Mouse (Mus musculus): ENCODE results near the gene Nfxl1. TPM values are rescaled to one million over a fixed set of nuclear protein-coding genes. Genes with fewer than 3 reads are reported as not detected.

The Nfxl1 gene
- 1.5 and 1.7 TPM in 2 replicates for polyA plus RNA-seq (2021; fragmentation: Nextera tagmentation)
- long read RNA-seq, experiment 1, partial matches to known transcripts, result 5 of 10 reads
- long read RNA-seq, experiment 1, other reads (novel, unspliced or antisense), result 3 of 10 reads
- long read RNA-seq, experiment 2, transcript Nfxl1-202 (23 exons, 3,712 nt), result major isoform, 24 of 31 reads
- long read RNA-seq, experiment 2, partial matches to known transcripts, result 1 of 31 reads
- long read RNA-seq, experiment 2, other reads (novel, unspliced or antisense), result 6 of 31 reads

DNA sequence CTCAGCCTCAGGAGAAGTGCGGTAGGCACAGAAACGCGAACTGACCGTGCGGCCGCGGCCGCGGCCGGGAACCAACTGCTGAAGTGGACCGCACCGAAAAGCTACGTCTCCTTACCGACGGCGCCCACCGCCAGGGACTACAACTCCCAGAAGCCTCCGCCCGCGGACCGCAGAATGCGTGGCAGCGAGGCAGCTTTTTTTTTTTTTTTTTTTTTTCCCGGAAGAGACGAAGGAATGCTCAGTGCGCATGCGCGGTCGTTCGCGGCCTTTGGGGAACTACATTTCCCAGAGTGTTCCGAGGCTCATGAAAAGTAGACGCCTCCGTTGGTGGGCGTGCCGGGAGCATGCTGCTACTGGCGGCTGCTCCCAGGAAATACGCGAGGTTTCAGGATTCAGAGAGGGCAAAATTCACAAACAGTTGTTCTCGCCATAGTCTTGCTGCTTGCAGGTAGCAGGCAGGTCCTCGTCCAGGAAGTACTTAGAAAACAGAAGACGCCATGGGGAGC, at the start of gene Nfxl1:
Nfxl1 (minus strand) TSS at position 141 of the 506 bp plus-strand sequence.

DNA sequence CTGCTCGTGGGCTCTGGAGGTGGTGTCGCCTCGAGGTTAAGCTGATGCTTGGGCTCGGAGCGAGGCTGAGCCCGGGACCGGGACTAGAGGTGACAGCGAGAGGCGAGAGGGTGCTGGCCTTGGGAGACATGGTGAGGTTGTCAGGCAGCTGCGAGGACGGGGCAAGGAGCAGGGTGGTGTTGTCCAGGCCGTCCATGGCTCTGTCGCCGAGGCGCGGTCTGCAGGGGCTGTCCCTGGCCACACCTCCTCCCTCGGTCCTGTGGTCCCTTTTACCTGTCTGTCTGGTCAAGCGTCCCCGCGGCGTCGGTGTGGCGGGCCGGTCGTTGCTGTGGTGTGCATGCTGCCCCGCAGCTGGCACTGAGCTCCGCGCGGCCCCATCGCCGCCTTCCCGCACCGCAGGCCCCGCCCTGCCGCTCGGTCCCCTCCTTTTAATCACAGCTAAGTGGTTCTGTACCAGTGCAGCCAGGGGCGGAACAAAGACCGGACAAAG, 27.8 kb upstream of the Nfxl1 start, which contains the start of gene Gm5868:
Gm5868 (minus strand) TSS at position 360 of the 490 bp plus-strand sequence.

DNA sequence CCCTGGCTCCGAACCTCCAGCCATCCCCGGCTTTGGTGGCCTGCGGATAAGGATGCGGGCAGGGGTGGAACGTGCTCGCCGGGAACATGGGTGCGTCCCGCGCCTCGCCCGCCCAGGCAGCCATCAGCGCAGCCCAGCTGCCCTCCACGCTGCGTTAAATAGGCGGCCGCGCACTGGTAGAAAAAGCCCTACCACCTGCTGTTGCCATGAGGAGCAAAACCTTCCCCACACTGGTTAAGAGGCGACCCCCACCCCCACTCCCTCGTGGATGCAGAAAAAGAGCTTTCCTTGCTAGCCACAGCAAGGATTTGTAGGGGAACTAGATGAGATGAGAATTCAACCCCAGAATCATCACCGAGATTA, 21.5 kb upstream of the Nfxl1 start, which contains the start of gene Zar1:
Zar1 (minus strand) TSS at position 285 of the 363 bp plus-strand sequence.

DNA sequence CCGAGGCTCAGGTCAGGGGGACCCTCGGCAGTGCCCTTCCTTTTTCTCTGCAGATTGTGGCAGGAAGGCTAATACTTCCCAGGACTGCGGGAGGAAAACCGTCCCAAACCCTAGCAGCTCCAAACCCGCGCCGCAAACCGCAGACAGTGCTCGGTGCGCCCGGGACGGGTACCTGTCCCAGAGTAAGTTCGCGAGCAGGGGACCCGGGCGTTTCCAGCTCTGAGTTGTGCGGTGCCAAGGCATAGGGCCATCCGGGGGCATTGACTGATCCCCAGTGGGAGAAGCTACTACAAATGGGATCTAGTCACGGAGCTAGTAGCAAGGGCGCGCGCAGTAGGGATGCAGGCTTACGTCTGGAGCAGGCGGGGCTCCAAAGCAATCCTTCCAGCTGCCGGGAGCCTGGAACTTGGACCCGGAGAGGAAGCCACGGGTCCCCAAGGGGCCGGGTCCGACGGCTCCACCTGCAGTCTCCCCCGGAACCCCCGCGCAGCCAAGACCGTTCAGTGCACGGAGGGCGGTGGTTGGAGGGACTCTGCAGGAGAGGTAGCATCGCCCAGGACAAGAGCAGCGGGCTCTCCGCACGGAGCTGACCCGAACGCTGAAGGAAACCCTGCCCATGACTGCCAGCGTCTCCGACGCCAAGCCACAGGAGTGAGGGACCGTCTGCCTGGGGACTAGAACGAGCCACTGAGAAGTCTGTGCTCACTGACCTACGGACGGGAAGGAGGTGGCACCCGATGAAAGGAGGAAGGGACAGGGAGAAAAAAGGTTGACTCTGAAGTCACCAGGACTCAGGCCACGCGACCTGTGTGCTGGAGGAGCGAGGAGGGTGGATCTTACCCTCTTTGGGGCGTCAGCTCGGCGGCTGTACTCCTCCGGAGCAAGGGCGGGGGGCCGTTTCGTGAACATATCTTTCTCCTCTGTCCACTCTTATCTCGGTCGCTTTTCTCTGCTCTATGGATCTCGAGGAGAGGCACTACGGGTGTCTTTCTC, 55.7 kb downstream of the Nfxl1 start, which contains the start of gene Corin:
Corin (minus strand) TSS at position 943 of the 993 bp plus-strand sequence.

Other genes starting within 250 kb of the Nfxl1 start
- 0.57 and 0.94 TPM in 2 replicates for gene Corin, start 55.2 kb downstream of the Nfxl1 start, polyA plus RNA-seq (2021; fragmentation: Nextera tagmentation)
- gene Zar1, start 21.6 kb upstream of the Nfxl1 start, polyA plus RNA-seq (2021; fragmentation: Nextera tagmentation), result 0.58 and 0.67 TPM in 2 replicates
- not detected in 2 replicates for gene Gm5868, start 27.9 kb upstream of the Nfxl1 start, polyA plus RNA-seq (2021; fragmentation: Nextera tagmentation)
- gene Cnga1, start 84.6 kb upstream of the Nfxl1 start, polyA plus RNA-seq (2021; fragmentation: Nextera tagmentation), result not detected in 2 replicates
- gene Nipal1, start 88.1 kb upstream of the Nfxl1 start, polyA plus RNA-seq (2021; fragmentation: Nextera tagmentation), result not detected in 2 replicates
- not detected in 2 replicates for gene Txk, start 193.1 kb upstream of the Nfxl1 start, polyA plus RNA-seq (2021; fragmentation: Nextera tagmentation)

All from layer of hippocampus, adult 6 months (tissue).